Mouse (Mus musculus) small intestine, adult 2 months (tissue): ENCODE measurements around the gene Fdx1. TPM values are rescaled to one million over a fixed set of nuclear protein-coding genes. Genes with fewer than 3 reads are reported as not detected.

Experiments used
- H3K27ac ChIP-seq: fragments of 200-500 bp; 2 replicates; pipeline ENCODE4 v1.5.1; 2012; ENCODE audit warnings: low read depth, low read length, control low read depth, inconsistent platforms; ENCODE audit not compliant: insufficient read depth
- H3K27me3 ChIP-seq: fragments of 200-500 bp; 2 replicates; pipeline ENCODE4 v1.6.1; 2012; ENCODE audit warnings: mild to moderate bottlenecking, moderate library complexity, low read length, inconsistent platforms; ENCODE audit not compliant: control insufficient read depth, insufficient read depth
- H3K36me3 ChIP-seq: fragments of 200-500 bp; 2 replicates; pipeline ENCODE4 v1.6.1; 2012; ENCODE audit warnings: mild to moderate bottlenecking, low read length, control low read depth, inconsistent platforms; ENCODE audit not compliant: control insufficient read depth, insufficient read depth
- H3K4me1 ChIP-seq: fragments of 200-500 bp; 2 replicates; pipeline ENCODE4 v1.6.1; 2012; ENCODE audit warnings: low read length, inconsistent platforms, mixed read lengths; ENCODE audit not compliant: control insufficient read depth, insufficient read depth, insufficient read length
- H3K4me3 ChIP-seq: fragments of 200-500 bp; 2 replicates; pipeline ENCODE4 v1.5.1; 2012; ENCODE audit warnings: low read depth, mild to moderate bottlenecking, control low read depth, inconsistent platforms, low read length, moderate library complexity
- CTCF ChIP-seq: fragments of 200-500 bp; IDR thresholded peaks from 2 replicates; pipeline ENCODE4 v1.5.1; 2012; ENCODE audit warnings: low read depth, mild to moderate bottlenecking, control low read depth, inconsistent platforms, low read length, moderate library complexity, mixed read lengths; ENCODE audit not compliant: insufficient replicate concordance, insufficient read length; ENCODE audit errors: extremely low read depth
- POLR2A ChIP-seq: fragments of 200-500 bp; IDR thresholded peaks from 2 replicates; pipeline ENCODE4 v1.6.1; 2012; ENCODE audit warnings: low read depth, mild to moderate bottlenecking, control low read depth, inconsistent platforms, low read length, moderate library complexity
- WGBS: fragments of 180-500 bp; shearing (Covaris S2); methylation state at CpG from one replicate; pipeline ENCODE4 v1.1.7; 2018; 5-methylcytosine and 5-hydroxymethylcytosine counted together
- polyA plus RNA-seq: library from polyadenylated mRNA; depleted of rRNA; stranded (reverse); fragments of >200 nt; gene quantifications from 2 replicates; pipeline ENCODE4 v1.2.3, GENCODE M21; 2012; rRNA removed

Gene Fdx1
- polyA plus RNA-seq, 1 experiment: 91.5 TPM

DNA sequence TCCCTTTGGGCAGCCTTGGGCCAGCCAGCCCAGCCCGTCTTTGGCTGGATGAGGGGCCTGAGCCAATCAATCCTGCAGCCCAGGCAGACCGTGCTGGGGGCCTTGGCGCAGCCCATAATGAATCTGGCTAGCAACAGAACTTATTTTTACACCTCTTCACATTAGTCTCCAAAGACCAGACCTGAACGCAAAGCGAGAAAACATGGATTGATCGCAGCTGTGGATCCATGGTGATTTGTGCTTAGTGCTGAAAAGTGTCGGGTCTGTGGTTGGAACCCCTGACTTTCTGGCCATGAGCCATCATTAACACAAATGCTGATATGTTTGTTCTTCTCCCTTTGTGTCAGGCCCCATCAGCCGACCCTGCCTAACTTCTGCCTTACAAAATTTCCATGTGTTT lies 56.4 kb downstream of the Fdx1 start:
- Histone ChIP-seq H3K4me3 (no peak overlapping the region), H3K27ac (no peak overlapping the region), H3K4me1 (no peaks in the 10 kb centered on the region), H3K27me3 (no peaks in the 10 kb centered on the region), H3K36me3 (no peaks in the 10 kb centered on the region)
- 87% methylated on average over 8 of the region's 8 CpGs for WGBS
- TF ChIP-seq POLR2A (no peak), CTCF (no peak)

Other genes starting within 250 kb of the Fdx1 start
- 0.15 and 0.56 TPM in 2 replicates for gene Arhgap20, start 198.2 kb downstream of the Fdx1 start, polyA plus RNA-seq
- 0.96 and 1.4 TPM in 2 replicates for gene Rdx, start 83.6 kb upstream of the Fdx1 start, polyA plus RNA-seq
- 0.20 and 0.24 TPM in 2 replicates for gene Zc3h12c, start 205.0 kb upstream of the Fdx1 start, polyA plus RNA-seq